ENCODE assay signal across 36 mouse cellular contexts in the genomic region with DNA sequence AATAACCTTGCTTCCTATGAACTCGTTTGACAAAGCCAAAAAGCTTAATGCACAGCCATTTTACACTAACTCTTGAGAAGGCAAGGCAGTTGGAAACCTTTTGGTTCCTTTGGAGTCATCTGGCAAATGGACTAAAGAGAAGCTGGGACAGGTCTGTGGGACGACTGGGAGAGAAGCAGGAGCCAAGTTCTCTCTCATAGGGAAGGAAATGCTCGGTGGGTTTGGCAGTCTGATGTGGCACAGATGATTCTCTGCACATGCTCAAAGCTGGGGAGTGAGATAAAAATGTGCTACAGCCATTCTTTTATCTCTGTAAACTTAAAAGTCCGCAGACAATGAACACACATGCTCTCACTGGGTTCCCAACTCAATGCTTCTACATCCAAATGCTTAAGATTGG.
"Had no signal": no experiment of that assay in that cellular context is flagged by ENCODE, and none has a peak within 500 bp of the region (broad histone marks: within the 10 kb centered on the region; RNA-seq: fewer than 3 reads in every experiment).

No protein-coding gene starts in this region.

- H3K27ac ChIP-seq: heart, embryonic 10.5 days; heart, embryonic 13.5 days; heart, embryonic 15.5 days; hindbrain, embryonic 10.5 days; hindbrain, embryonic 12.5 days; hindbrain, embryonic 13.5 days; hindbrain, embryonic 14.5 days; hindbrain, embryonic 15.5 days; hindbrain, postnatal 0 days; intestine, embryonic 15.5 days; kidney, embryonic 15.5 days; kidney, postnatal 0 days; layer of hippocampus, adult 2 months; left cerebral cortex, adult 2 months had no signal

- H3K4me2 ChIP-seq: heart, embryonic 11.5 days; heart, embryonic 12.5 days; heart, embryonic 13.5 days; heart, embryonic 15.5 days; hindbrain, embryonic 12.5 days; hindbrain, embryonic 13.5 days; hindbrain, embryonic 14.5 days; hindbrain, embryonic 15.5 days; intestine, embryonic 15.5 days; kidney, embryonic 15.5 days had no signal

- DNase-seq: heart, postnatal 10 days; heart, postnatal 14 days; heart, postnatal 36 days; heart, postnatal 4 days; kidney, adult 11 months; kidney, adult 18-20 months; kidney, adult 2 months; kidney, adult 8-10 months; kidney, adult 9 months; kidney, postnatal 10 days; kidney, postnatal 14 days; kidney, postnatal 25 days; kidney, postnatal 36 days; kidney, postnatal 4 days; layer of hippocampus, adult 9-11 months; layer of hippocampus, postnatal 36 days had no signal

- H3K9ac ChIP-seq: heart, embryonic 12.5 days; heart, embryonic 13.5 days; heart, embryonic 15.5 days; hindbrain, embryonic 12.5 days; hindbrain, embryonic 13.5 days; hindbrain, embryonic 14.5 days; hindbrain, embryonic 15.5 days; intestine, embryonic 15.5 days; kidney, embryonic 15.5 days had no signal

- ATAC-seq: hindbrain, embryonic 16.5 days; hindbrain, postnatal 0 days; inflammation-experienced regulatory T-cells, adult 6 months; intestine, embryonic 15.5 days; intestine, embryonic 16.5 days; intestine, postnatal 0 days had no signal

- H3K4me3 ChIP-seq: heart, embryonic 10.5 days; heart, embryonic 12.5 days; heart, embryonic 13.5 days; heart, embryonic 15.5 days; hindbrain, embryonic 10.5 days; hindbrain, embryonic 12.5 days; hindbrain, embryonic 13.5 days; hindbrain, embryonic 15.5 days; intestine, embryonic 15.5 days; kidney, embryonic 15.5 days; layer of hippocampus, adult 2 months; left cerebral cortex, adult 2 months had no signal

- H3K4me1 ChIP-seq: heart, embryonic 10.5 days; heart, embryonic 12.5 days; heart, embryonic 13.5 days; heart, embryonic 15.5 days; hindbrain, embryonic 10.5 days; hindbrain, embryonic 12.5 days; hindbrain, embryonic 13.5 days; hindbrain, embryonic 15.5 days; intestine, embryonic 15.5 days; kidney, embryonic 15.5 days had no signal

- H3K27me3 ChIP-seq: heart, embryonic 12.5 days; heart, embryonic 13.5 days; heart, embryonic 15.5 days; hindbrain, embryonic 12.5 days; hindbrain, embryonic 13.5 days; hindbrain, embryonic 15.5 days; intestine, embryonic 15.5 days; kidney, embryonic 15.5 days had no signal

- H3K9me3 ChIP-seq: heart, embryonic 10.5 days; heart, embryonic 12.5 days; heart, embryonic 13.5 days; heart, embryonic 15.5 days; hindbrain, embryonic 10.5 days; hindbrain, embryonic 12.5 days; hindbrain, embryonic 13.5 days; hindbrain, embryonic 15.5 days; intestine, embryonic 15.5 days; kidney, embryonic 15.5 days had no signal

- H3K36me3 ChIP-seq: heart, embryonic 10.5 days; heart, embryonic 12.5 days; heart, embryonic 13.5 days; heart, embryonic 15.5 days; hindbrain, embryonic 10.5 days; hindbrain, embryonic 12.5 days; hindbrain, embryonic 13.5 days; hindbrain, embryonic 15.5 days; intestine, embryonic 15.5 days; kidney, embryonic 15.5 days had no signal
